Mouse (Mus musculus) Muller cell, postnatal 12 days (primary cell): ENCODE measurements around the gene Frmd8.

ENCODE experiments used
- DNase-seq: peaks from one replicate; pipeline ENCODE4 v3.0.0-alpha.2; 2015; ENCODE audit errors: inconsistent ontology term

Frmd8 gene

DNA sequence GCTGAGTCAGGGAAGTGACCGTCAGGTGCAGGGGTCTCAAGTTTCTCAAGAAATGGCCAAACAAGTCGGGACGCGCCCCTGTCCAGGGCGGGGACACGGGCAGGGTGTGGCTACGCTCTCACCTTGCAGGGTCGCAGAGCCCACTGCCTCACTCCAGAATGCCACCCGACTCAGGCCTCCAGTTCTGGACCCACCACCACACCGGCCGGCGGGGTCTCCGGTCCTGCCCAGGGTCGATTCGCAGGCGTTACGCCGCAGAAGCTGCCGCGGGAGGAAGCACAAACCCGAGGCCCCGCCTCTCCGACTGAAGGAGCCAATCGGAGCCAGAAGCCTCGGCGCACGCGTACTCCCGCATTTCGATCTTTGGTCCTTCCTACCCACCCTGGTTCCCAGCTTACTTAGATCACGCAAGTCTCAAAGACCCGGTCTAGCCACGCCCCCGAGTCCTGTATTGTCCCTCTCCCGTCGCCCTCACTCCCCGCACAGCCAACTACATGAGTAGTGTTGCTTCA, at the start of gene Frmd8:
Gene Frmd8 (minus strand): TSS at position 306 of the 512 bp plus-strand sequence.
- DNase-seq: peak; percentile 90

DNA sequence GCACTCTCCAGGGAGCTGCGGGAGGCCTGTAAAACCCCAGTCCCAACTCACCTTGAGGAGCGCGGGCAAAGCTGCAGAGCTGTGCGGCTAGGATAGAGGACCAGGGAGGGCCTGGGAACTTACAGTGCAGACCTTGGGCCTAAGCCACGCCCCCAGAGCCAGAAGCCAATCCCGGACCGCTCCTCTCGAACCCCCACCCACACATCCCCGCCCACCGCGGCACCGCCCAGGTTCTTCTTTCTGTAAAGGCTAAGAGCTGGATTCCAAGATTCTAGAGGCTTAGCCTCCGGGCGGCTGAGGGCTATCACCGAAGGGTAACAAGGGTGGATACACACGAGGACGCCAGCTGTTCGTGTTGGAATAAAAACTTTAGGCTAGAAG, 49.6 kb upstream of the Frmd8 start, which contains the start of gene Cdc42ep2:
Gene Cdc42ep2 (minus strand): TSS at position 104 of the 381 bp plus-strand sequence.
- peak; percentile 95 for DNase-seq

GRCm38 (mm10) chr19:5923990-5924712, 49.1 kb upstream of the Frmd8 start:
- DNase-seq: peak; percentile 84

- no peak for DNase-seq
Measured at GRCm38 (mm10) chr19:5922963-5923362, 47.9 kb upstream of the Frmd8 start.

DNA sequence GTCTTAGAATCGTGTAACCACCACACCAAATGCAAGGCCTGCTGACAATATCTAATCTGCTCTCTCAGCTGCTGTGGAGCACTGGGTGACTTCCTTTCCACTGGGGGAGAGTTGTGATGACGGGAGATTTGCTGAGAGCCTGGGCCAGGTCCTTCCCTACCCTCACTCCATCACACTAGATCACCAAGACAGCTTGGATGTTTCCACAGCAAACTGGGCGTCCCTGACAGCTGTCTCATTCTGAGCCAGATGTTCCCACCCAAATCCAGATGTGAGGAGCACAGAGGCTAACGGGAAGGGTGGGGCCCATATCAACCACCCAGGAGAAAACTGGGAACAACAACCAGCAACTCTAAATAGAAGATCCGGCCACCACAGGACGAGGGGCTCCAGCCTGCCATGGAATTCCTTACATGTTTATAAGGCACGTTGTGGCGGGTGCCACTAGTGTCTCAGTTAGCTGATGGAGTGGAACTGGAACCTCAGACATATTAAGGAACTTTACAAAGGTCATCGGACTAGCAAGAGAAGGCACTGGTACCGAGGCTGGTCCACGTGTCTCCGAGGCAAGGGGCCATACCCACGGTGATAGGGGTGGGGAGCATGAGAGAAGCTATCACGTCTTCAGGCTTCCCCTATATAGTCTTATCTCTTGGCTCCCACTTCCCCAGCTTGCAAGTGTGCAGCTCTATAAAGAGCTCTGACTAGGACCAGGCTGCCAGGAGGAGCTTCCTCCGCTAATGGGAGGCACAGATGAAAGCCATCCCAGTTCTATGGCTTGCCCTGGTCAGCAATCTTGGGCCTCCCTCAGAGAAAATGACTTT, 47.3 kb upstream of the Frmd8 start:
- DNase-seq: no peak

DNA sequence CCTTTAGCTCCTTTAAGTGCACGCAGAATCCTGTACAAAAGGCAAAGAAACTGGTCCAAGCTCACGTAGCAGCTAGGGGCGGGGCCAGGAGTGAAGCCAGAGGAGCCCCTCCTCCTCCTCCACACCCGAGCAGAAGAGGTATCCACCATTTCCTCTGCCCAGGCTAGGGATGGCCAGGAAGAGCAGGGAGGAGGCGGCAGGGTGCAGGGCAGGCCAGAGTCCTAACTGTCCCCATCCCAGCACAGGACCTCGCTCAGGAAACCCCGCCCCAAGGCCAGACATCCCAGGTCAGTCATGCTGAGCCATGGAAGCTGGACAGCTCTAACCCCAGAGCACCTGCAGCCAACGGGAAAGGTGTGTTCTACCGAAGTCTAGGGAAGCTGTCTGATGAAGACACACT, 46.6 kb upstream of the Frmd8 start:
- no peak for DNase-seq

- DNase-seq: peak; percentile 26
Measured at GRCm38 (mm10) chr19:5913007-5913719, 38.1 kb upstream of the Frmd8 start, which contains the start of gene Dpf2. Gene Dpf2, minus strand, starts transcription at chr19:5913010.

DNA sequence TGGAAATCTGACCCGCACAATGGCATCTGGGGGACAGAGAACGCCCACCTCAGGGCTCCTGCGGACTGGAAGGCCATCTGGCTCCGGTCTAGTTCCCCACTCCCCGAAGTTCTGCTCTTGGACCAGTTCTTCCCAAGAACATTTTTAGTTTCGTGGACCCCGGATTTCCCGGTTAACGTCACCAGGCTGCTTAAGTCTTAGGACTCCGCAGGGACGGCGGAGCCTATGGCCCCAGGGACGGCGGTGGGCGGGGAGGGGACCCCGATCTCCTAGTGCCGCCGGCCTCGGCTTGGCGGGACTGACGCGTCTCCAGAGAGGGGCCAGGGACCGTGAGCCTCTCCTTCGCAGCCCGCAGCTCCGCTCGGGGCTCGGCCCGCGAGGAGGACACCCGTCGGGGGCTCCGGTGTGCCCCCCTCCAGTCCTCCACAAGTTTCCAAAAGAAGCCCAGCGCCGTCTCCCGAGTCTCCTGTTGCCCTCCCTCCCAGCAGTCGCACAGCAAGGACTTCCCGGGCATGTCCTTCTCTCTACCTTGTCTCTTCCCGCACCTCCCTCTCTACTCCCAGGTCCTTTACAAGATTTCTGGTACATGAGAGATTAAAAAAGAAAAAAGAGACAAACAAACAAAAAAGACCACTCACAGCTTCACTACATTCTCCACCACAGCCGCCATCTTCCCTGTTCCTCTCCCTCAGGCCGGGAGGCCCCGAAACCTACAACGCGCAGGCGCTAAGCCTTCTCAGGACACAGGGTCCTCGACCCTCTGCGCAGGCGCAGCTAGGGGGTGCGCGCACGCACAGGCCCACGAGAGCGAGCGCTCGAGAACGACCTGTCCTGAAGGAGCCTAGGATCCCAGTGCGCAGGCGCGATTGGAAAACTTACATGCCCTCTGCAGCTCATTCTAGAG, 37.3 kb upstream of the Frmd8 start:
- DNase-seq: peak; percentile 99

DNA sequence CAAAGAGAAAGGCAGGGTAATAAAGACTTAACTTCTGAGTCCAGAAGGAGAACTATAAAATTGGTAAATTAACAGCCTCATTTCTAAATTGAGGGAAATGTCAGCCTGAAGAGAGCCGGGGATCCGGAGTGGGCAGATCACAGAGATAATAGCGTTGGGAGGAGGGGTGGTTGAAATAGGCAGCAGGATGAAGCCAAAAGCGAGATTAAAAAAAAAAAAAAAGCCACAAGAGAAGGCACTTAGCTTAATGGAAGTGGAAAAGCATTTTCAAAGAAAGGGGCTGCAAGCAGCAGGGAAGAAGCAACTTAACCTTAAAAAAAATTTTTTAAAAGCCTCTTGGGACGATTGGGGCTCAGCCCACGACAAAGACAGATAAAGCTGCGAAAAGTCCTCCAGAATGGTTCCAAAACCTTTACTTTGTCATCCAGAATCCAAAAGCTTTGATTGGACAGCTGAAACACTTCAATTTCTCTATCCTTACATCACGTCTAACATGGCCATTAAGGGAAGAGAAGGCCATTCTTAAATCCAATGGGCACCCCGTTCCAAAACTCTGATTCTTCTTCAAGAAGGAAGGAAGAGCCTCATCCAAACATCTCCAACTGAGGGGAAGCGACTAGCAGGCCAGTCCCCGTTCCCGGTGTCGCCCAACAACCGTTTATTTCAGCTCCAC, 36.5 kb upstream of the Frmd8 start:
- DNase-seq: no peak

- DNase-seq: peak; percentile 84
Measured at GRCm38 (mm10) chr19:5910221-5910620, 35.1 kb upstream of the Frmd8 start.

GRCm38 (mm10) chr19:5907275-5907674, 32.2 kb upstream of the Frmd8 start:
- DNase-seq: no peak

DNA sequence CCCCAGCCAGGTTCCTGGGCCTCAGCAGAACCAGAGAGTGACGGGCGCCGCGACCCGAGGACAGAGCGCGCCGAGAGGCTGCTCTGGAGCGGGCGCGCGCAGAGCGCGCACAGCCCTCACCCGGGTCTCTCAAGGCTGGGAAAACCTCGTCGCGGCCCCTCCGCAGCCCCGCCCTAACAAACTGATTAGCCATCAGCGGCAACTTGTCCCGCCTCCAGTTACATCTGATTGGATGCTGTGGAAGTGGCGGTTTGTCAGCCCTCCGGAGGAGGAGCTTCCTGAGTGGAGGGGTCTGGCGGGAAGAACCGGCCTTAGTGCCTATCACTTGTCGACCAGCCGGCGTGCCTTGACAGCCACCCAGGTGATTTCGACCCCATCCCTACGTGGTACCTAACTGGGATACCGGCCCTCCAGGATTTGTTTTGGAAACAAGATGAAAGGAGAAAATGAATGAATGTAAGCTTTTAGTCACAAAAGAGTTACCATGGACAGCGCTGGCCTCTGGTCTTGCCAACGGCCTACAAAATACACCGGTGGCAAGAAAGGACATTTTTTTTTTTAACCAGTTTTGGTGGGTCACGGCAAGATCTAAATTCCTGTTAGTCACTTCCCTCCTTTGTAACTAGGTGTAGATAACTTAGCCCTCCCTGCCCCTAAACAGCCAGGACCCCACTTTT, 19.1 kb upstream of the Frmd8 start, which contains the start of gene Tigd3:
Gene Tigd3 (minus strand): TSS at position 148 of the 677 bp plus-strand sequence.
- peak; percentile 96 for DNase-seq

DNA sequence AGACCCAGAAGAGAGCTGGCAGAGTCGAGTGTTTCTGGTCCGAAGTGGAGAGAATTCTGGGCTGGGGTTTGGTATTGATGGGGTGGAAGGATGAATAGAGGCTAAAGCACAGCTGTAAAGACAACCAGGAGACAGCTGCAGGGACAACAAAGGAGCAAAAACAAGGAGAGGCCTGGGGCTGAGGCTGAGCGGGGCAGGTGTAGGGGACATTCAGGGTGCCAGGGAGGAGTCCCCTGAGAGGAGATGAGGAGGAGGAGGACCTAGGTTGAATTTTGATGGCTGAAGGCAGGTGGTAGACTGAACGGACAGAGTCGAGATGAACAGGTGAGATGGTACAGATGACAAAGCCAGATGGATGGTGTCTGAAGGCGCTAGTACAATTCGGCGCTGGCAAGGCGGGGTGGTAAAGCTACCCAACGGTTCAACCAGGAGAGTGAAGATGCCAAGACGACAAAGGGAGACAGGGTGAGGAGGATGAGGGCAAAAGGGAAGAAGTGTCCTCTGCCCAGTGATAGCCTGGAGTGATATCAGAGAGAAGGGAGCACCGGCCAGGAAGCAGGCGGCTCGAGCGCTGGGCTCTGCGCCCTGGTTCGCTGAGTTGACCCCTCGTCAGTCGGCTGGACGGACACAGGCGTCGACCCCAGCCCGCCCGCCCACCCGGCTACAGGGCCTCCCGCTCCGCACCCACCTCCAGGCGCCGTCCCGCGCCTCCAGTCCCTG, 18.4 kb upstream of the Frmd8 start:
- no peak for DNase-seq

- DNase-seq: no peak
Measured at GRCm38 (mm10) chr19:5892735-5893134, 17.7 kb upstream of the Frmd8 start.

- DNase-seq: no peak
Measured at GRCm38 (mm10) chr19:5892262-5892661, 17.2 kb upstream of the Frmd8 start.

DNA sequence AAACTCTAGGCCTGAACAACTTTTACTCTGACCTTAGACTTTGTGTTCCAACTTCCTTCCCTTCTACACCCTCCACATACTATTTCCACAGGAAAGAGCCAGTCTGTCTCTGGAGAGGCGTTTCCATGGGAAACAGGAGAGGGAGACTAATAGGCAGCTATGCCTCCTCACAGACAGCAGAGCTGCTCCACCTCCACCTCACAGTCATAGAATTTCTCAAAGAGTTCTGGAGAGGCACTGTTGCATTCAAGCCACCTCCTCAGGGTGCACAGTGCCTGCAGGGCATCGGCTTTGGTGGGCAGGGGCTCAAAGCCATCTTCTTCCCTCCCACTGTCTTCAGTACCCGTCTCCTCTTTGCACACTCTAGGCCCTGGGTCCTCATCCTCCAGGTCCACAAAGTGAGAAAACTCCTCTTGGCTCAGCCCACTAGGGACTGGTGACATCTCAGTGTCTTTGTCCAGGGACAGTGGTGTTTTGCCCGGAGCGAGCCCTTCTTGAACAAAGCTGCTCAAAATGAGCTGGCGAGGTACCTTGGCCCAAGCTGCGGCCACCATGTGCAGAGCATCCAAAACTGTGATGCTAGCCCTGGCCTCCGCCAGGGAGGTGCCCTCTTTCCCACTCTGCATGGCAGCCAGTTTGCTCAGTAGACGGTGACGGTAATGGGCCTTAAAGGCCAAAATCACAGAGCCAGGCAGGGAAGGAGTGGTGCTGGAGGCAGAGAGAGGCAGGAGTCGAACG, 16.6 kb upstream of the Frmd8 start:
- DNase-seq: no peak

DNA sequence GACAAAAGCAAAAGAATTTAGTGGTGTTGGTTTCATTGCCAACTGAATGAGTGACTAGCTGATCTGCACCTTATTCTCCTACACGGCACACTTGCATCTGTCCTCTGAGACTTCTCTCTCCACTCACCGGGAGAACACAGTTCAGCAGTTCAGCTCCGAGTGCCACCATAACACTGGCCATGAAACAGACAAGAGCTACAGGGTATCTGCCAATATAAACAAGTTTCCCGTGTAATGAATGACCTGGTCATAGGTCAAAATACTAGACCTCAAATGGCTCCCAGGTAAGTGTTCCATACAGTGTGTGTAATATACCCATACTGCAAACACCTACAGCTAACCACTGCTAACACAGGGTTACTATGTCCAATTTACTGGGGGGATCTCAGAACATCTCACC, 14.1 kb upstream of the Frmd8 start:
- no peak for DNase-seq

DNA sequence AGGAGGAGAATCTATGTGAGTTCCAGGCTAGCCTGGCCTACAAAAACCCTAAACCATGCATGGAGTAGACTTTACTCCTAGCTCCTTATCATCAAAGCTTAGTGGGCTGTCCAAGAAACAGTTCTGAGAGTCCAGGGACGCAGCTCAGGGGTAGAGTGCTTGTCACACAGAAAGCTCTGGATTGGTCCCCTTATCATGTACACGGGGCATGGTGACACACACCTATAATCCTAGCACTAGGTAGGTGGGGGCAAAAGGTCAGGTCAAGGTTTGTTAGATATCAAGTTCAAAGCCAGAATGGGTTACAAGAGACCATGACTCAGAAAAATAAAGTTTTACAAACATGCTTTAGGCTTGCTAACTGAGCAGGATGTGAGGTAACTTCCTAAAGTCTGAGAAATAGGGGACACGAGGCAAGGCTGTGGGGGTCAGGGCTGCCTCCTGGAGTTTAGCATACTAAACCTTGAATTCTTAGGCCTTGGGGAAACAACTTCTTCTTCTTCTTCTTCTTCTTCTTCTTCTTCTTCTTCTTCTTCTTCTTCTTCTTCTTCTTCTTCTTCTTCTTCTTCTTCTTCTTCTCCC, 12.3 kb upstream of the Frmd8 start:
- DNase-seq: no peak
